Mouse (Mus musculus) lung, embryonic 16.5 days (tissue): ENCODE measurements around the gene Pla2g15. TPM values are rescaled to one million over a fixed set of nuclear protein-coding genes. Genes with fewer than 3 reads are reported as not detected.

Source experiments
- ATAC-seq: fragments of 200-750 bp; cut with Nextera tagmentation; 2 replicates; pipeline ENCODE4 v1.8.0; 2017; ENCODE audit warnings: low read depth, mild to moderate bottlenecking, moderate library complexity
- H3K27ac ChIP-seq: fragments of 300-500 bp; sonication (generic); 2 replicates; pipeline ENCODE4 v1.5.1; 2014; ENCODE audit warnings: mild to moderate bottlenecking, control low read depth, low read length
- H3K27me3 ChIP-seq: fragments of 300-500 bp; sonication (generic); 2 replicates; pipeline ENCODE4 v1.6.1; 2014; ENCODE audit warnings: low read depth, low read length, mixed read lengths; ENCODE audit not compliant: control insufficient read depth, insufficient read depth
- H3K36me3 ChIP-seq: fragments of 300-500 bp; sonication (generic); 2 replicates; pipeline ENCODE4 v1.6.1; 2014; ENCODE audit warnings: low read length; ENCODE audit not compliant: control insufficient read depth, insufficient read depth
- H3K4me1 ChIP-seq: fragments of 300-500 bp; sonication (generic); replicated peaks from 2 replicates; pipeline ENCODE4 v1.6.1; 2014; ENCODE audit warnings: low read length, mixed read lengths; ENCODE audit not compliant: control insufficient read depth, insufficient read depth
- H3K4me2 ChIP-seq: fragments of 300-500 bp; sonication (generic); 2 replicates; pipeline ENCODE4 v1.6.1; 2014; ENCODE audit warnings: low read depth, low read length, control low read depth
- H3K4me3 ChIP-seq: fragments of 300-500 bp; sonication (generic); 2 replicates; pipeline ENCODE4 v1.5.1; 2014; ENCODE audit warnings: mild to moderate bottlenecking, low read length, control low read depth
- H3K9ac ChIP-seq: fragments of 300-500 bp; sonication (generic); 2 replicates; pipeline ENCODE4 v1.6.1; 2014; ENCODE audit warnings: low read length, control low read depth
- H3K9me3 ChIP-seq: fragments of 300-500 bp; sonication (generic); 2 replicates; pipeline ENCODE4 v1.6.1; 2016; ENCODE audit warnings: low read length; ENCODE audit not compliant: control insufficient read depth
- WGBS: fragments of 180-500 bp; shearing (Covaris S2); extraction: QIAGEN DNeasy Blood & Tissue Kit; methylation state at CpG from one replicate; pipeline ENCODE4 v1.1.7; 2014; 5-methylcytosine and 5-hydroxymethylcytosine counted together
- polyA plus RNA-seq: library from polyadenylated mRNA; unstranded; fragments of >200 nt; fragmentation: Nextera tagmentation; extraction: Ambion mirVana; gene quantifications from 2 replicates; pipeline ENCODE4 v1.2.1, GENCODE M21; 2015

Gene Pla2g15
- polyA plus RNA-seq, 1 experiment from 2014 or later, result 12.8 TPM

GRCm38 (mm10) chr8:106152876-106153275 lies 2.7 kb downstream of the Pla2g15 start:
- no peaks in the 10 kb centered on the region for H3K9me3 ChIP-seq
- peaks cover 4% of the 10 kb centered on the region; the same call in 1 of the 2 replicates for H3K36me3 ChIP-seq
- ATAC-seq, result no peak
- no peaks in the 10 kb centered on the region for H3K27me3 ChIP-seq
- H3K4me3 ChIP-seq, result no peak overlapping the region
- H3K9ac ChIP-seq, result no peak overlapping the region
- WGBS, result 67% methylated on average over 4 of the region's 4 CpGs
- peaks cover 10% of the 10 kb centered on the region for H3K4me1 ChIP-seq
- H3K4me2 ChIP-seq, result no peak overlapping the region
- no peak overlapping the region for H3K27ac ChIP-seq

- peaks cover 6% of the 10 kb centered on the region; the same call in 1 of the 2 replicates for H3K36me3 ChIP-seq
Observed at GRCm38 (mm10) chr8:106157419-106157818, 7.2 kb downstream of the Pla2g15 start.

GRCm38 (mm10) chr8:106158381-106158780 lies 8.2 kb downstream of the Pla2g15 start:
- peaks cover 13% of the 10 kb centered on the region for H3K36me3 ChIP-seq
- no peak overlapping the region for H3K4me3 ChIP-seq
- H3K9me3 ChIP-seq, result no peaks in the 10 kb centered on the region
- H3K27ac ChIP-seq, result no peak overlapping the region
- 86% methylated on average over 10 of the region's 10 CpGs for WGBS
- ATAC-seq, result no peak
- no peak overlapping the region for H3K4me2 ChIP-seq
- H3K4me1 ChIP-seq, result no peaks in the 10 kb centered on the region
- no peak overlapping the region for H3K9ac ChIP-seq
- H3K27me3 ChIP-seq, result no peaks in the 10 kb centered on the region

More at GRCm38 (mm10) chr8:106157419-106157818, 7.2 kb downstream of the Pla2g15 start:
- H3K4me2 ChIP-seq, result no peak overlapping the region
- no peak for ATAC-seq
- no peak overlapping the region for H3K4me3 ChIP-seq
- no peaks in the 10 kb centered on the region for H3K9me3 ChIP-seq
- H3K4me1 ChIP-seq, result no peaks in the 10 kb centered on the region
- H3K27ac ChIP-seq, result no peak overlapping the region
- no peaks in the 10 kb centered on the region for H3K27me3 ChIP-seq
- no peak overlapping the region for H3K9ac ChIP-seq
- 93% methylated on average over 1 of the region's 1 CpGs for WGBS

GRCm38 (mm10) chr8:106159876-106160275 lies 9.7 kb downstream of the Pla2g15 start:
- no peak overlapping the region for H3K9ac ChIP-seq
- no peaks in the 10 kb centered on the region for H3K27me3 ChIP-seq
- H3K36me3 ChIP-seq, result peaks cover 16% of the 10 kb centered on the region
- H3K4me2 ChIP-seq, result no peak overlapping the region
- no peak overlapping the region for H3K27ac ChIP-seq
- ATAC-seq, result no peak
- H3K4me3 ChIP-seq, result no peak overlapping the region
- no peaks in the 10 kb centered on the region for H3K4me1 ChIP-seq
- 84% methylated on average over 6 of the region's 6 CpGs for WGBS
- H3K9me3 ChIP-seq, result no peaks in the 10 kb centered on the region

GRCm38 (mm10) chr8:106163251-106163650 lies 13.1 kb downstream of the Pla2g15 start:
- Histone ChIP-seq H3K27me3 (no peaks in the 10 kb centered on the region), H3K36me3 (peaks cover 13% of the 10 kb centered on the region), H3K9me3 (no peaks in the 10 kb centered on the region), H3K9ac (no peak overlapping the region), H3K27ac (no peak overlapping the region), H3K4me3 (no peak overlapping the region), H3K4me1 (peaks cover 2% of the 10 kb centered on the region; the same call in 1 of the 2 replicates), H3K4me2 (no peak overlapping the region)
- 84% methylated on average over 9 of the region's 9 CpGs for WGBS
- ATAC-seq, result no peak

- 48% methylated on average over 4 of the region's 4 CpGs for WGBS
- no peak overlapping the region for H3K4me2 ChIP-seq
- H3K9ac ChIP-seq, result no peak overlapping the region
- H3K9me3 ChIP-seq, result no peaks in the 10 kb centered on the region
- H3K4me3 ChIP-seq, result no peak overlapping the region
- no peak for ATAC-seq
- no peaks in the 10 kb centered on the region for H3K27me3 ChIP-seq
- peaks cover 12% of the 10 kb centered on the region for H3K36me3 ChIP-seq
- H3K4me1 ChIP-seq, result peaks cover 11% of the 10 kb centered on the region
- no peak overlapping the region for H3K27ac ChIP-seq
Observed at GRCm38 (mm10) chr8:106165460-106165859, 15.3 kb downstream of the Pla2g15 start.

GRCm38 (mm10) chr8:106168356-106169016 lies 18.3 kb downstream of the Pla2g15 start, which contains the start of gene Slc7a6:
Slc7a6 (plus strand) TSS chr8:106168857.
- Histone ChIP-seq H3K4me1 (peaks cover 11% of the 10 kb centered on the region), H3K9me3 (no peaks in the 10 kb centered on the region), H3K9ac (peak within 1 kb of the TSS; percentile 86), H3K27me3 (no peaks in the 10 kb centered on the region), H3K4me3 (peak within 1 kb of the TSS; percentile 88), H3K36me3 (peaks cover 3% of the 10 kb centered on the region; the same call in 1 of the 2 replicates), H3K27ac (peak within 1 kb of the TSS; percentile 68), H3K4me2 (peak within 1 kb of the TSS; percentile 92)
- ATAC-seq, result peak; percentile 90
- under 1% methylated on average over 45 of the region's 59 CpGs for WGBS

- peak overlapping the region; percentile 86 for H3K9ac ChIP-seq
- H3K9me3 ChIP-seq, result no peaks in the 10 kb centered on the region
- peaks cover 11% of the 10 kb centered on the region for H3K4me1 ChIP-seq
- peak overlapping the region; percentile 88 for H3K4me3 ChIP-seq
- H3K4me2 ChIP-seq, result peak overlapping the region; percentile 92
- H3K36me3 ChIP-seq, result no peaks in the 10 kb centered on the region
- peak overlapping the region; percentile 68 for H3K27ac ChIP-seq
- no peaks in the 10 kb centered on the region for H3K27me3 ChIP-seq
- ATAC-seq, result peak; percentile 61
- under 1% methylated on average over 54 of the region's 54 CpGs for WGBS
Observed at GRCm38 (mm10) chr8:106169017-106169933, 19.1 kb downstream of the Pla2g15 start.

- Histone ChIP-seq H3K4me1 (peaks cover 11% of the 10 kb centered on the region), H3K4me2 (peak overlapping the region; percentile 92), H3K27ac (peak overlapping the region; percentile 17; the same call in 1 of the 2 replicates), H3K4me3 (peak overlapping the region; percentile 88), H3K9ac (peak overlapping the region; percentile 86), H3K36me3 (no peaks in the 10 kb centered on the region), H3K9me3 (no peaks in the 10 kb centered on the region), H3K27me3 (no peaks in the 10 kb centered on the region)
- WGBS, result 13% methylated on average over 6 of the region's 6 CpGs
- no peak for ATAC-seq
Observed at GRCm38 (mm10) chr8:106169934-106170480, 19.8 kb downstream of the Pla2g15 start.
